Mouse (Mus musculus): Measurements from ENCODE around the gene Ipo5.

DNA sequence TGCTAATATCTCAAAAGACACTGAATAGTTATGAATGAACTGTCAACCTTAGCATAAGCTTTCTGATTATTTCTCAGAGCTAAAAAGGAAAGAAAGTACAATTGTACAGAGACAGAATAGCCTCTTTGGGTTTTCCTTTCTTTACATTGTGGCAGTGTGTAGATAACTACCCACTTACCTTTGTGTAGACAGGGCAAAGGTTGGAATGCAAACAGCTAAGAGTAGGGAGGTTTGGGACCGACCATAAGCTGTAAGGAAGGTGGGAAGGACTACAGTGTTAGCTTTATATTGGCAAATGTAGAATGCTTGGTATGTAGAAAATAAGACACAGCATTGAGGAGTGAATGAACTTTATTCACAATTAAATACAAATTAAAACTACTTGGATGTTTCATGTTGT lies 26.1 kb downstream of the Ipo5 start:
- TF ChIP-seq CTCF (IDR thresholded peaks at IDR 0.05; ENCODE audit: low read depth, low read length) (no peak), POLR2A (IDR thresholded peaks at IDR 0.05; ENCODE audit: extremely low read depth, insufficient read depth, low read length) (no peak)

All from liver, adult 2 months (tissue).